Mouse (Mus musculus) stomach, postnatal 0 days (tissue): ENCODE measurements around the gene Per1. TPM values are rescaled to one million over a fixed set of nuclear protein-coding genes. Genes with fewer than 3 reads are reported as not detected.

Experiments used
- ATAC-seq: fragments of 200-750 bp; cut with Nextera tagmentation; 2 replicates; pipeline ENCODE4 v1.8.0; 2017; ENCODE audit not compliant: low FRiP score, low TSS enrichment
- DNase-seq: peaks from one replicate; pipeline ENCODE4 v3.0.0-alpha.2; 2016; ENCODE audit warnings: low spot score
- H3K27ac ChIP-seq: fragments of 300-500 bp; sonication (generic); replicated peaks from 2 replicates; pipeline ENCODE4 v1.5.1; 2014; ENCODE audit warnings: mild to moderate bottlenecking, control low read depth
- H3K27me3 ChIP-seq: fragments of 300-500 bp; sonication (generic); 2 replicates; pipeline ENCODE4 v1.6.1; 2014; ENCODE audit warnings: low read length; ENCODE audit not compliant: control insufficient read depth, insufficient read depth
- H3K36me3 ChIP-seq: fragments of 300-500 bp; sonication (generic); 2 replicates; pipeline ENCODE4 v1.6.1; 2014; ENCODE audit warnings: low read length, mixed read lengths; ENCODE audit not compliant: control insufficient read depth, insufficient read depth
- H3K4me1 ChIP-seq: fragments of 300-500 bp; sonication (generic); replicated peaks from 2 replicates; pipeline ENCODE4 v1.6.1; 2014; ENCODE audit warnings: antibody characterized with exemption; ENCODE audit not compliant: control insufficient read depth, insufficient read depth
- H3K4me2 ChIP-seq: fragments of 300-500 bp; sonication (generic); replicated peaks from 2 replicates; pipeline ENCODE4 v1.6.1; 2014; ENCODE audit warnings: low read depth, mild to moderate bottlenecking, control low read depth, moderate library complexity
- H3K4me3 ChIP-seq: fragments of 300-500 bp; sonication (generic); 2 replicates; pipeline ENCODE4 v1.5.1; 2014; ENCODE audit warnings: low read depth, low read length, control low read depth
- H3K9ac ChIP-seq: fragments of 300-500 bp; sonication (generic); 2 replicates; pipeline ENCODE4 v1.6.1; 2014; ENCODE audit warnings: mild to moderate bottlenecking, low read length, control low read depth, mixed read lengths
- H3K9me3 ChIP-seq: fragments of 300-500 bp; sonication (generic); 2 replicates; pipeline ENCODE4 v1.6.1; 2016; ENCODE audit warnings: low read length; ENCODE audit not compliant: control insufficient read depth
- CTCF ChIP-seq: IDR thresholded peaks from 2 replicates; pipeline ENCODE4 v1.5.1; 2016; ENCODE audit warnings: antibody characterized with exemption, low read depth, mild to moderate bottlenecking, moderate library complexity
- EP300 ChIP-seq: optimal IDR thresholded peaks from 2 replicates; pipeline ENCODE3; 2016; ENCODE audit warnings: antibody characterized with exemption
- WGBS: fragments of 180-500 bp; shearing (Covaris S2); extraction: QIAGEN DNeasy Blood & Tissue Kit; methylation state at CpG from one replicate; pipeline ENCODE4 v1.1.7; 2014; 5-methylcytosine and 5-hydroxymethylcytosine counted together
- polyA plus RNA-seq: library from polyadenylated mRNA; unstranded; fragments of >200 nt; fragmentation: Nextera tagmentation; extraction: Ambion mirVana; gene quantifications from 2 replicates; pipeline ENCODE4 v1.2.1, GENCODE M21; 2015

Gene Per1
- polyA plus RNA-seq, 1 experiment from 2014 or later, result 13.1 TPM

- 27% methylated on average over 8 of the region's 8 CpGs for WGBS
- H3K4me2 ChIP-seq, result peak overlapping the region; percentile 70
- no peaks in the 10 kb centered on the region for H3K27me3 ChIP-seq
- H3K36me3 ChIP-seq, result peaks cover 31% of the 10 kb centered on the region
- peak overlapping the region; percentile 91 for H3K4me3 ChIP-seq
- no peak for TF ChIP-seq CTCF
- TF ChIP-seq EP300, result no peak
- no peaks in the 10 kb centered on the region for H3K9me3 ChIP-seq
- DNase-seq, result no peak
- peak overlapping the region; percentile 100 for H3K27ac ChIP-seq
- H3K9ac ChIP-seq, result peak overlapping the region; percentile 78
- peaks cover 8% of the 10 kb centered on the region for H3K4me1 ChIP-seq
- no peak for ATAC-seq
Observed at GRCm38 (mm10) chr11:69098039-69098761, 3.2 kb downstream of the Per1 start.

DNA sequence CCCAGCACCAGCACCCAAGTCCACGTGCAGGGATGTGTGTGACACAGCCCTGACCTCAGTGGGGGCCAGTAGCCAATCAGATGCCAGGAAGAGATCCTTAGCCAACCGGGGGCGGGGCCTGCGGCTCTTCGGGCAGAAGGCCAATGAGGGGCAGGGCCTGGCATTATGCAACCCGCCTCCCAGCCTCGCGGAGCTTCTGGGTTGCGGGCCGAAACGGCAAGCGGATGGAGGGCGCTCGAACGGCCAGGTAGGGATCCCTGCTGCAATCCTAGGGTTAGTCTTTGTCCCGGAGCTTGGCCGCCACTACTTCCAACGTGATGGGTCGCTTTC is 3.7 kb downstream of the Per1 start:
- Histone ChIP-seq H3K27me3 (no peaks in the 10 kb centered on the region), H3K4me1 (peaks cover 8% of the 10 kb centered on the region), H3K4me2 (peak overlapping the region; percentile 70), H3K9me3 (no peaks in the 10 kb centered on the region), H3K4me3 (peak overlapping the region; percentile 91), H3K36me3 (peaks cover 36% of the 10 kb centered on the region), H3K9ac (peak overlapping the region; percentile 78), H3K27ac (peak overlapping the region; percentile 100)
- DNase-seq (peak; percentile 98), ATAC-seq (peak; percentile 46)
- under 1% methylated on average over 19 of the region's 19 CpGs for WGBS
- TF ChIP-seq EP300 (no peak), CTCF (peak; percentile 22; the same call in 1 of the 2 replicates)

- H3K4me1 ChIP-seq, result peaks cover 8% of the 10 kb centered on the region
- H3K9me3 ChIP-seq, result no peaks in the 10 kb centered on the region
- H3K4me3 ChIP-seq, result peak overlapping the region; percentile 91
- H3K27me3 ChIP-seq, result no peaks in the 10 kb centered on the region
- ATAC-seq, result no peak
- H3K36me3 ChIP-seq, result peaks cover 43% of the 10 kb centered on the region
- H3K9ac ChIP-seq, result peak overlapping the region; percentile 77
- peak overlapping the region; percentile 100 for H3K27ac ChIP-seq
- peak overlapping the region; percentile 70 for H3K4me2 ChIP-seq
- 2% methylated on average over 22 of the region's 22 CpGs for WGBS
- peak; percentile 72 for DNase-seq
- TF ChIP-seq CTCF (no peak), EP300 (peak; percentile 77)
Observed at GRCm38 (mm10) chr11:69099177-69099914, 4.3 kb downstream of the Per1 start.

DNA sequence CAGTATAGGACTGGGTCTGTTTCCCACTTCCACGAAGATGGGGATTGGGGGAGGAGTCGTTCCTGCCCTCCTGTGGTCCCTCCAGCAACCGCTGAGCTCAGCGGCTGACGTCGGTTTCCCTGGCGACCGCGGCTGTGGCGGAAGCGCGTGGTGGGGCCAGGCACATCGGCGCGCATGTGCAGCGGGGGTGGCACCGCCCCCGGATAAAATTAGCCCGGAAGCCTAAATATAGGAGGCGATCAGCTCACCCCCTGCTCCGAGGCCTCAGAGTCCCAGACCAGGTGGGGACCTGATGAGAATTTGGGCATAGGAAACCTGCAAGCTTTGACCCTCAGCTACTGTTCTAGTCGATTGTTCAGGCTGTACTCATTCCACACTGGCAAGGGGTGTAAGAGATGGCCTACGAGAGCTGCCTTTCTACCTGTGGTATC is 4.9 kb downstream of the Per1 start:
- H3K9me3 ChIP-seq, result no peaks in the 10 kb centered on the region
- under 1% methylated on average over 23 of the region's 23 CpGs for WGBS
- H3K27ac ChIP-seq, result peak overlapping the region; percentile 100
- H3K4me2 ChIP-seq, result peak overlapping the region; percentile 70
- ATAC-seq, result peak; percentile 5; the same call in 1 of the 2 replicates
- DNase-seq, result peak; percentile 91
- H3K27me3 ChIP-seq, result no peaks in the 10 kb centered on the region
- peaks cover 48% of the 10 kb centered on the region for H3K36me3 ChIP-seq
- TF ChIP-seq CTCF (peak; percentile 51), EP300 (no peak)
- H3K4me1 ChIP-seq, result peaks cover 8% of the 10 kb centered on the region
- peak overlapping the region; percentile 77 for H3K9ac ChIP-seq
- peak overlapping the region; percentile 91 for H3K4me3 ChIP-seq

- Histone ChIP-seq H3K4me3 (peak overlapping the region; percentile 91), H3K9me3 (no peaks in the 10 kb centered on the region), H3K4me1 (peaks cover 8% of the 10 kb centered on the region), H3K36me3 (peaks cover 57% of the 10 kb centered on the region), H3K9ac (no peak overlapping the region), H3K4me2 (peak overlapping the region; percentile 70; the same call in 1 of the 2 replicates), H3K27ac (no peak overlapping the region; the same call in 1 of the 2 replicates), H3K27me3 (no peaks in the 10 kb centered on the region)
- ATAC-seq (no peak), DNase-seq (no peak)
- 91% methylated on average over 20 of the region's 20 CpGs for WGBS
- TF ChIP-seq EP300, result no peak
Observed at GRCm38 (mm10) chr11:69100639-69101360, 5.8 kb downstream of the Per1 start.
